Mouse (Mus musculus): ENCODE results near the gene Tbc1d1. TPM values are rescaled to one million over a fixed set of nuclear protein-coding genes. Genes with fewer than 3 reads are reported as not detected.
A peak's percentile ranks its signal among the peaks of the same experiment; 100 is the strongest.

Gene Tbc1d1
- polyA plus RNA-seq, 2 experiments = 4.8 to 5.6 TPM

DNA sequence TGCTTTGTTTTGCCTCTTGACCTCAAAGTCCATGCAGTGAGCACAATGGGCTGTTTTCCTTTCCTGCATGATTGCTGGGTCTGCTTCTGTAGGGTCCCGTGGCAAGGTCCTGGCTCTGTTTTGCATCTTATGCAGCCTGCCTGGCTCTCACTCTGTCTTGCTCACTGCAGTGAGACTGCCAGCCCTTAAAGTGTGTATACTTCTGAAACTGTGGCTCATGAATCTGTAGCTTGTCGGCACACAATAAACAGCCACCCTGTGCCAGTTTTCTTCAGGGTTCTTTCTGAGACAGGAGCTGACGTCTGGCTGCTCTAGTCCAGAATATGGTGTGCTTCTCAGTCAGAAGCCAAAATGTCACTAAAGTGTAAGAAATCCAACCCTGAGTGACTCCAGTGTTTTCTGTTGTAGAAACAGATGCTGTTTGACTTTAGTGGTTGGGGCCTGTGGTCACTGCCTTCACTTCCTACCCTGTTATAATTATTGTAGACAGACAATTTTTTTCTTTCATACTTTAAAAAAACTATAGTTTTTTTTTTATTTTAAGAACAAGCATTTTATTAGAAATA lies 32.1 kb downstream of the Tbc1d1 start:
- Histone ChIP-seq H3K4me2 (ENCODE audit: low read depth) (no peak overlapping the region), H3K4me1 (replicated peaks; ENCODE audit: control insufficient read depth in 2 of 2, insufficient read depth in 2 of 2, low read length in 1 of 2) (no peaks in the 10 kb centered on the region), H3K36me3 (replicated peaks; ENCODE audit: control insufficient read depth, insufficient read depth, low read depth) (no peaks in the 10 kb centered on the region), H3K9ac (replicated peaks) (no peak overlapping the region), H3K4me3 (ENCODE audit: insufficient read depth in 1 of 2, low read depth in 2 of 2, low read length in 2 of 2) (no peak overlapping the region), H3K27me3 (ENCODE audit: control insufficient read depth, insufficient read depth, low read length) (no peaks in the 10 kb centered on the region), H3K27ac (no peak overlapping the region), H3K9me3 (ENCODE audit: control insufficient read depth, low read length) (peaks cover 3% of the 10 kb centered on the region)
- TF ChIP-seq CTCF (IDR thresholded peaks at IDR 0.05; ENCODE audit: low read depth) = no peak
- TF ChIP-seq EP300 (IDR thresholded peaks at IDR 0.05; ENCODE audit: low read depth) = no peak
- WGBS (ENCODE audit: insufficient replicate concordance) = 57% methylated on average over 3 of the region's 3 CpGs
- no peak for ATAC-seq (ENCODE audit: insufficient read depth)
- DNase-seq (ENCODE audit: low read depth in 3 of 3, low spot score in 3 of 3) = no peak

DNA sequence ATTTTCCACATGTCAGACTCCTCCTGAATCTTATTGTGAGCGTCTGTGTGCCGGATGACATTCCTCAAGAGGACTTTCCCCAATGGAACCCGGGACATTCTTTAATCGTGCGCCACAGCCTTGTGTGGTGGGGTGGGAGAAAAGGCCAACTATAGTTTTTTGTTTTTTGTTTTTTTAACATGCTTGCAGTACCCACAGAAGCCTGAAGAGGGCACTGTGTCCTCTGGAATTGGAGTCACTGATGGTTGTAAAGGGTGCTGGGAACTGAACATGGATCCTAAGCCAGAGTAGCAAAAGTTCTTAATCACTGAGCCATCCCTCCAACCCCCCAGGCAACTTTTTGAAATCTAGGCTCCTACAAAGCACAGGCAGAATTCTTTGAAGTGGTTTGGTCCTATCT lies 34.8 kb downstream of the Tbc1d1 start:
- 76% methylated on average over 5 of the region's 5 CpGs for WGBS (ENCODE audit: insufficient replicate concordance)
- Histone ChIP-seq H3K4me1 (replicated peaks; ENCODE audit: control insufficient read depth in 2 of 2, insufficient read depth in 2 of 2, low read length in 1 of 2) (no peaks in the 10 kb centered on the region), H3K9me3 (ENCODE audit: control insufficient read depth, low read length) (peaks cover 3% of the 10 kb centered on the region), H3K27me3 (ENCODE audit: control insufficient read depth, insufficient read depth, low read length) (no peaks in the 10 kb centered on the region), H3K4me3 (ENCODE audit: insufficient read depth in 1 of 2, low read depth in 2 of 2, low read length in 2 of 2) (no peak overlapping the region), H3K9ac (replicated peaks) (no peak overlapping the region), H3K36me3 (replicated peaks; ENCODE audit: control insufficient read depth, insufficient read depth, low read depth) (no peaks in the 10 kb centered on the region), H3K4me2 (ENCODE audit: low read depth) (no peak overlapping the region), H3K27ac (no peak overlapping the region)
- TF ChIP-seq CTCF (IDR thresholded peaks at IDR 0.05; ENCODE audit: low read depth) (peak; percentile 47), EP300 (IDR thresholded peaks at IDR 0.05; ENCODE audit: low read depth) (no peak)
- DNase-seq (ENCODE audit: low read depth in 3 of 3, low spot score in 3 of 3) (no peak), ATAC-seq (ENCODE audit: insufficient read depth) (no peak)

DNA sequence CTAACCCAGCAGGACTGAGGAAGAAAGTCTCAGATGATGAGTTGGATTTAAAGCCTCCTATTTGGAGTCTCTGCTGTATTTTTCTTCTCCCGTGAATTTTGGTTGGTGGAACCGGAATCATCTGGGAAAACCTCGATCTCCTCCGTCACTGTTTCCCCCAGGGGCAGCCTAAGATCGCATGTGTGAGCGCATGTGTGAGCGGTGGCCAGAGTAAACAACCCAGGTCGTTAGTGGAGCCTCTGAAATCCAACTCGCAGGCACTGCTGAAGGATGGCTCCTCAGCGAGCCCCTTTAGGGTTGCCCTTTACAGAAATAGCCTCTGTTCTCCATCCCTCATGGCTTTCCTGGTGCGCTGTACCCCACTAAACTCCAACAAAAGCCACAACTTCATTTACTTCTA lies 37.2 kb downstream of the Tbc1d1 start:
- H3K36me3 ChIP-seq (replicated peaks; ENCODE audit: control insufficient read depth, insufficient read depth, low read depth) = no peaks in the 10 kb centered on the region
- no peak overlapping the region for H3K4me2 ChIP-seq (ENCODE audit: low read depth)
- no peaks in the 10 kb centered on the region for H3K4me1 ChIP-seq (replicated peaks; ENCODE audit: control insufficient read depth in 2 of 2, insufficient read depth in 2 of 2, low read length in 1 of 2)
- WGBS (ENCODE audit: insufficient replicate concordance) = 65% methylated on average over 11 of the region's 11 CpGs
- H3K4me3 ChIP-seq (ENCODE audit: insufficient read depth in 1 of 2, low read depth in 2 of 2, low read length in 2 of 2) = no peak overlapping the region
- no peak for ATAC-seq (ENCODE audit: insufficient read depth)
- H3K27ac ChIP-seq = no peak overlapping the region
- no peak overlapping the region for H3K9ac ChIP-seq (replicated peaks)
- peaks cover 3% of the 10 kb centered on the region for H3K9me3 ChIP-seq (ENCODE audit: control insufficient read depth, low read length)
- H3K27me3 ChIP-seq (ENCODE audit: control insufficient read depth, insufficient read depth, low read length) = no peaks in the 10 kb centered on the region
- DNase-seq (ENCODE audit: low read depth in 3 of 3, low spot score in 3 of 3) = no peak
- TF ChIP-seq CTCF (IDR thresholded peaks at IDR 0.05; ENCODE audit: low read depth) (no peak), EP300 (IDR thresholded peaks at IDR 0.05; ENCODE audit: low read depth) (no peak)

DNA sequence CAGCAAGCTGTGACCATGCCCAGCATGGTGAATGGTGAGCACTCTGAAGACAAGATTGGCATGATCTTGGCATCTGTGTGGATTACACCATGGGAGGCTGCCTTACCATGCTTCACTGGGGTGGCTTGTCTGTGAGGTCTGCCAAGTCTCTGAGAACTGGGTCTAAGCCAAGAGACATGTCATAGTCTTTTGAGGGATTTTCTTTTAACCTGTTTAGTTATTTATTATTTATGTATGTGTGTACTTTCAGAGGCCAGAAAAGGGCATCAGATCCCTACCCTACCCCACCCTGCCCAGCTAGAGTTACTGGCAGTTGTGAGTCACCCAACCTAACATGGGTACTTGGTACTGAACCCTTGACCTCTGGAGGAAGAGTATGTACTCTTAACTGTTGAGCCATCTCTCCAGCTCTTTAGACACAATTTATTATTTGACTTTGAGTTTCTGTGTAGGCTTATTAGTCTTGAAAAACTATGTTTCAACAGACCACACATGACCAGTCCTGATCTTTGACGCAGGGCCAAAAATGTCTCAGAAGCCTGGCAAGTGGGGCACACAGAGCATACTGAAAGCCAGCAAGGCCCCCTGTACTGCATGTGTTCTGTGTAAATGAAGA lies 40.3 kb downstream of the Tbc1d1 start:
- Histone ChIP-seq H3K4me3 (ENCODE audit: insufficient read depth in 1 of 2, low read depth in 2 of 2, low read length in 2 of 2) (no peak overlapping the region), H3K4me2 (ENCODE audit: low read depth) (no peak overlapping the region), H3K27ac (no peak overlapping the region), H3K9ac (replicated peaks) (no peak overlapping the region), H3K4me1 (replicated peaks; ENCODE audit: control insufficient read depth in 2 of 2, insufficient read depth in 2 of 2, low read length in 1 of 2) (no peaks in the 10 kb centered on the region), H3K36me3 (replicated peaks; ENCODE audit: control insufficient read depth, insufficient read depth, low read depth) (no peaks in the 10 kb centered on the region), H3K9me3 (ENCODE audit: control insufficient read depth, low read length) (no peaks in the 10 kb centered on the region; the same call in 1 of the 2 replicates), H3K27me3 (ENCODE audit: control insufficient read depth, insufficient read depth, low read length) (no peaks in the 10 kb centered on the region)
- DNase-seq (ENCODE audit: low read depth in 3 of 3, low spot score in 3 of 3) (no peak), ATAC-seq (ENCODE audit: insufficient read depth) (no peak)
- no peak for TF ChIP-seq CTCF (IDR thresholded peaks at IDR 0.05; ENCODE audit: low read depth)
- TF ChIP-seq EP300 (IDR thresholded peaks at IDR 0.05; ENCODE audit: low read depth) = no peak
- WGBS (ENCODE audit: insufficient replicate concordance) = 73% methylated on average over 1 of the region's 1 CpGs

DNA sequence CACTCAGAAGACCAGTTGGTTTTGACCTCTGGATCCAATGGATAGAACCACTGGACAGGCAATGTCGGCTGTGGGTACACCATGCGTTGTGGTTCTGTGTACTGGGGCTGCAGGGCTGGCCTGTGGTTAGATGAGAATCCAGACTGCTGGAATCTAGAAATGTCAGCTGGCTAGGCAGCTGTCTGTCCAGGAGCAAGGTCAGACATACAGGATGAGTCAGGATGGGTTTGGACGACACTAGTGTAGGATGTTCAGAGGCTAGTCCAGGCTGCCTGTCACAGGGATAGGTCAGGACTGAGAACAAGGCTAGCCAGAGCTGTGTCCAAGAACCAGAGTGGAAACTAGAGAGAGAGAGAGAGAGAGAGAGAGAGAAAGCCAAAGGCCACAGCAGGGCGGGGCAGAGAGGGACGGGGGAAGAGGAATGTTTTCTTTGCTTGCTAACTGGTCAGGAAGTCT lies 40.8 kb downstream of the Tbc1d1 start:
- no peaks in the 10 kb centered on the region for H3K36me3 ChIP-seq (replicated peaks; ENCODE audit: control insufficient read depth, insufficient read depth, low read depth)
- no peaks in the 10 kb centered on the region for H3K9me3 ChIP-seq (ENCODE audit: control insufficient read depth, low read length)
- no peak overlapping the region for H3K27ac ChIP-seq
- no peak for TF ChIP-seq CTCF (IDR thresholded peaks at IDR 0.05; ENCODE audit: low read depth)
- TF ChIP-seq EP300 (IDR thresholded peaks at IDR 0.05; ENCODE audit: low read depth) = no peak
- H3K4me3 ChIP-seq (ENCODE audit: insufficient read depth in 1 of 2, low read depth in 2 of 2, low read length in 2 of 2) = no peak overlapping the region
- WGBS (ENCODE audit: insufficient replicate concordance) = 48% methylated on average over 5 of the region's 5 CpGs
- H3K27me3 ChIP-seq (ENCODE audit: control insufficient read depth, insufficient read depth, low read length) = no peaks in the 10 kb centered on the region
- no peak overlapping the region for H3K4me2 ChIP-seq (ENCODE audit: low read depth)
- H3K4me1 ChIP-seq (replicated peaks; ENCODE audit: control insufficient read depth in 2 of 2, insufficient read depth in 2 of 2, low read length in 1 of 2) = no peaks in the 10 kb centered on the region
- no peak overlapping the region for H3K9ac ChIP-seq (replicated peaks)
- DNase-seq (ENCODE audit: low read depth in 3 of 3, low spot score in 3 of 3) (no peak), ATAC-seq (ENCODE audit: insufficient read depth) (no peak)
